Mouse (Mus musculus): Measurements from ENCODE around the gene Olfr961.

The Olfr961 gene

GRCm38 (mm10) chr9:39644785-39645184, at the start of gene Olfr961:
Gene Olfr961 (plus strand): TSS chr9:39645085.
- no peak for DNase-seq

DNA sequence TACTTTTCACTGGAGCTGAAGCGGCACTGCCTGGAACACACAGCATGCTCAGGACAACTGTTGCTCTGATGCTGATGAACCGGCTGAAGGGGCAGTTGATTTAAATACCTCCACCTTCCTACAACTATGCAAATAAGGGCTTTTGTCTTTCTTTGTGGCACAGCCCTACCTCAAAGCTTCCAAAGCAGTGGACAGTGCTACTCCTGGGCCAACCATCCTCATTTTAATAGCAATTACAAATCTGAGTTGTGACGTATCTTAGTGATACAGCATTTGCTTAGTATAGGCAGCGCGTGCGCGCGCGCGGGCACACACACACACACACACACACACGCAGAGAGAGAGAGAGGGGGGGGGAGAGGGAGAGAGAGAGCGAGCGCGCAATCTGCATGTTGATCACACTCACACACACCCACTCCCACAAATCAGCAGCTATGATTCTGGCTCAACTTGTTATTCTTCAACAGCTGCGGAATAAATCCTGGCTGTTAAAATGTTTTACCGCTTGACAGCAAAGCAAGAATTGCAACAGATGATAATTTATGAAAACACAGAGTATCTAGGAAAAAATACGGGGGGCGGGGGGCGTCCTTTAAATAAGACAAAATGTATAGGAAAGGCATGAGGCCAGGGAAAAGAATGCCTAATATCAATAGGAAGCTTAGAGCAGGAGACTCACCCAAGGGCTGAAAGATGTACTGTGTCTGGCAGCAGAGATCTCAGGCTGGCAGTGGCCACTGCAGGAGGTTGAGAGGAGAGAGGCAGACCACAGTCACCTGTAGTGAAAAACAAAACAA, 42.2 kb upstream of the Olfr961 start:
- no peak for DNase-seq

- DNase-seq: peak; percentile 3
Observed at GRCm38 (mm10) chr9:39603333-39603845, 41.5 kb upstream of the Olfr961 start.

GRCm38 (mm10) chr9:39603999-39604453, 40.9 kb upstream of the Olfr961 start, which contains the start of gene AW551984:
Gene AW551984 (minus strand): TSS chr9:39604403.
- no peak for DNase-seq

DNA sequence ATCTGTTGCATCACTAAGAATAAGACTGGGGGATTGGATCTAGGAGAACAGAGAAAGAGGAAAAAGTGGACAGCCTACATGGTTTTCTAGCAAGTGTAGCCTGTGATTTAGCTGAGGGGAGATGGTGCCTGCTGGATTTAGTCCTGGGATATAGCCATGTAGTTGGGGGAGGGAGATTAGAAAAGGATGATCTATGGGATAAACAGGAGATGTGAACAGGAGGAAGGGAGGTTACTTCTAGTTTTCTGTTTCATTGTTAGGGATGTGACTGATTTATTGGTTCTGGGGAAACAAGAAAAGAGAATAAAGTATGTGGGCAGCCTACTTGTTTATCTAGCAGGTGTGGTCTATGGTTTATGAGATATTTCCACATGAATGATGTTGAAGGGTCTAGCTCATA, 36.4 kb upstream of the Olfr961 start:
- DNase-seq: no peak

GRCm38 (mm10) chr9:39610355-39610754, 34.5 kb upstream of the Olfr961 start, which contains the start of gene Olfr148:
Gene Olfr148 (plus strand): TSS chr9:39610655.
- DNase-seq: no peak

DNA sequence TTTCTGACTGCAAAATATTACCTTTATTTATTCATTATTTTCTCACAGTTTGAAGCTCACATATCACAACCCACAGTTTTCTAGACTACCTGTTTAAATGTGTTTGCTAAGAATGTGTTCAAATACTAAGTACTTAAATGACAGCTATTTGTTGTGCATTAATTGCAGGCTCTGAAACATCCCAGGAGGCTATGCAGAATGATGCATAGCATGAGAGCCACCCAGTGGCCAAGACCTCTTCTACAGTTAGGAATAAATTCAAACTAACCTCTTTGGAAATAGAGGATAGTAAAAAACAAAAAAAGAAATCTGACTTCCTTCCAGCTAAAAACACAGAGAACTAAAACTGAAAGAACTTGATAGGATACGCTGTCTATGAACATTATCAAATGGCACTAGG, 32.9 kb upstream of the Olfr961 start:
- DNase-seq: peak; percentile 4

DNA sequence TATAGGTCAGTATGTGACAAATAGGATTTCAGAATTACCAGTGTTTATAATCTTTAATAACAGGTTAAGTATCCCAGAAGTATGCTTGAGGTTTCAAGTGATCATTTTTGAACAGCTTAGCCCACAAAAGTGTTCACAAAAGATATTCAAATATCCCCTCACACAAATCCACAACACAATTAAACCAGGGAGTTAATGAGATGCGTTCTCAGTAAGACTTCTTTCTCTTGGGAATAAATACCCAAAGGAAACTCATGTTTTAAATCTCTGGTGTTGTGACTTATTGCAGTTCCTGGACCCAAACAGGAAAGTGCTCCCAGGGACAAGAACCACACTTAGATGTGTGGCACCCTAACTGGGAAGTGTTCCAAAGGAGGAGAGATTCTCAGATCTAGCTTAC, 23.8 kb upstream of the Olfr961 start, which contains the start of gene Olfr960:
Gene Olfr960 (plus strand): TSS at position 301 of the 400 bp plus-strand sequence.
- no peak for DNase-seq

GRCm38 (mm10) chr9:39623783-39624182, 21.1 kb upstream of the Olfr961 start:
- no peak for DNase-seq

- no peak for DNase-seq
Observed at GRCm38 (mm10) chr9:39624711-39625110, 20.2 kb upstream of the Olfr961 start.

DNA sequence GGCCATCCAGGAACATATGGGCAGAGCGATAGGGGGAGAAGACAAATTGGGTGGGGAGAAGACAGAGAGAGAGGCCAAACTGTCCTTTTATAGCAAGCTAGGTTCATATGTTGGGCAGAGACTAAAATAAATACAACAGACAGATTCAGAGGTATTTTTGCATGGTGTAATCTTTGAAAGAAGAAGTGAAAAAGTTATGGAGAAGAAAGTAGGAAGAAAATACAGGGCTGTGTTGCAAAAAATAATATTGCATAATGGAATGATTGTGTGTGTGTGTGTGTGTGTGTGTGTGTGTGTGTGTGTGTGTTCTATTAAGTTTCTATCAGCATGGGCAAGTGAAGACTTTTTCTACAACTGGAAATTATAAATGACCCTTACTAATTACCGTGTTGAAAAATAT, 15.8 kb upstream of the Olfr961 start:
- DNase-seq: no peak

- no peak for DNase-seq
Observed at GRCm38 (mm10) chr9:39633913-39634594, 10.8 kb upstream of the Olfr961 start.

DNA sequence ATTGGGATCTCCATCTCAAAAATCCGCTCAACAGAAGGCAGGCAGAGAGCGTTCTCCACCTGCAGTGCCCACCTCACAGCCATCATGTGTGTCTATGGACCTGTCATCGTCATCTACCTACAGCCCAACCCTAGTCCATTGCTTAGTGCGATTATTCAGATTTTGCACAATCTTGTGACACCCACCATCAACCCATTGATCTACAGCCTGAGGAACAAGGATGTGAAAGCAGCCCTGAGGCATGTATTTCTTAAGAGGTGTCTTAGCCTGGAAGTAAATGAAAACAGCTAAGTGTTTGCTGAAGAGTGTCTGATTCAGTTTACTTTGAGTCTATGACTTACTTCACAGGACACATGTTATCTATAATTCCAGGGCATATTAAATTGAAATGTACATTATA, 2.5 kb downstream of the Olfr961 start:
- DNase-seq: no peak

DNA sequence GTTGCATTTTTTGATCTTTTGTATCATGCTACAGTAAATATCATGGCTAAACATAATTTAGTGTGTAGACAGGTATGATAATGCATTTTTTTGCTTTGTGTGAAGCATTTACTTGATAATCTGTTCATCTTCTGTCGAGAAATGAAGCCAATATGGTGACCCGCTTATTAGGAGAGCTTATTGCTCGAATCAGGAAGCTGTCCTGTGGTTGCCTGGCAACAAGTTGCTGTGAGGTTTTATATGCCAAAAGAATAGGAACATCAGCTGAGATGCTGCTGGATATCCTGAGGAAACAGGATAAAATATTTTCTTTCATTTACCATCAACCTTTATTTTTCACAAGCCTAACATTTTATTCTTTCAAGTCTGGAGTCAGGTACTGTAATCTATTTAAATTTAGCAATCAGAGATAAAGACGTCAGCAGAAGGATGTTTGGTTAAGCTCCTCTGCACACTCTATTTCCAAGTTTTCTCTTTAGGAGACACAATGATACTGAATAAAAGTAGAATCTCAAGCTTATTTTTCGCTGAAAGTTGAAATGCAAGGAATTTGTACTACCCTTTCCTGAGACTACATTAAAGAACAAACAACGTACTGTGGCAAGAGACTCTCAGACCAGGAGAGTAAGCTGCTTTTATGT, 10.0 kb downstream of the Olfr961 start:
- DNase-seq: no peak

DNA sequence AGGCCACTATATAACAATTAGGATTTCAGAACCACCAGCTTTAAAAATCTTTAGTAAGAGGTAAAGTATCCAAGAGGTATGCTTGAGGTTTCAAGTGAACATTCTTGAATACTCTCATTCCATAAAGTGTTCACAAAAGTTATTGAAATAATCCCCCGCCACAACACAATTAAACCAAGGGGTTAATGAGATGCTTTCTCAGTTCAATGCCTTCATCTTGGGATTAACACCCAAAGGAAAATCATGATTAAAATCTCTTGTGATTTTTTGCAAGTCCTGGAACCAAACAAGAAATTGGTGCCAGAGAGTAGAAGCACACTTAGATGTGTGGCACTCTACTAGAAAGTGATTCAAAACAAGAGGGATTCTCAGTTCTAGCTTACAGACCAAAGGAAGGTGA, 22.0 kb downstream of the Olfr961 start, which contains the start of gene Olfr963:
Gene Olfr963 (plus strand): TSS at position 301 of the 400 bp plus-strand sequence.
- DNase-seq: no peak

DNA sequence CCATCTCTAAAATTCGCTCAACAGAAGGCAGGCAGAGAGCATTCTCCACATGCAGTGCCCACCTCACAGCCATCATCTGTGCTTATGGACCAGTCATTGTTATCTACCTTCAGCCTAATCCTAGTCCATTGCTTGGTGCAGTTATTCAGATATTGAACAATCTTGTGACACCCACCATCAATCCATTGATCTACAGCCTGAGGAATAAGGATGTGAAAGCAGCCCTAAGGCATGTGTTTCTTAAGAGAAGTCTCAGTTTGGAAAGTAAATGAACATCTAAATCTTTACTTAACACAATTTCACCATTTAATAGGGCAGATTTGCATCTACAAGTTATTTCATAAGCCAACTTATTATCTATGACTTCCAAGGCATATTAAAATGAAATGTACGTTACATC, 24.8 kb downstream of the Olfr961 start:
- no peak for DNase-seq

GRCm38 (mm10) chr9:39674820-39675219, 29.9 kb downstream of the Olfr961 start:
- no peak for DNase-seq

DNA sequence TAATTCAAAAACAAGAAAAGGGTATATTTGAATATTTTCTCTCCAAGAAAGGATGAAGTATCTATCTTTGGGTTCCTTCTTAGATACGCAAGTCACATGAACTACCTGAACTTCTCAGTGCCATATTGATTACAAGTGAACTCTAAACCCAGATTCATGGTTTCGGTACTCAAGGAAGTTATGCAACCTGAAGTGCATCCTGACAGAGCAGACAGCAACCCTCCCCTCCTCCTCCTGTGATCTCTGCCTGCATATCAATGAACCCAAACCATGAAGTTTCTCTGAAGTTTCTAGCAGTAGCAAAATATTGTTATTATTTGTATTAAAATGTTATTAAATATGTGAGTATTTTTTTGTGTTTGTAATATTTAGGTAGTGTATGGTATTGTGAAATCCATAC, 33.7 kb downstream of the Olfr961 start:
- DNase-seq: no peak

- DNase-seq: no peak
Observed at GRCm38 (mm10) chr9:39679280-39679679, 34.4 kb downstream of the Olfr961 start.
